Mouse (Mus musculus) limb, embryonic 14.5 days (tissue): Measurements from ENCODE around the gene Fbxl13. TPM values are rescaled to one million over a fixed set of nuclear protein-coding genes. Genes with fewer than 3 reads are reported as not detected.

Experiments used
- ATAC-seq: fragments of 200-750 bp; cut with Nextera tagmentation; 2 replicates; pipeline ENCODE4 v1.8.0; 2017; ENCODE audit warnings: low read depth, moderate number of reproducible peaks, moderate TSS enrichment; ENCODE audit not compliant: low FRiP score
- DNase-seq: peaks from one replicate; pipeline ENCODE4 v3.0.0-alpha.2; 2015; ENCODE audit warnings: low spot score
- H3K27ac ChIP-seq: fragments of 300-500 bp; sonication (generic); replicated peaks from 2 replicates; pipeline ENCODE4 v1.5.1; 2014; ENCODE audit warnings: low read depth, mild to moderate bottlenecking, low read length, moderate library complexity, mixed read lengths
- H3K27me3 ChIP-seq: fragments of 300-500 bp; sonication (generic); 2 replicates; pipeline ENCODE4 v1.6.1; 2014; ENCODE audit warnings: low read length, mixed read lengths; ENCODE audit not compliant: control insufficient read depth, insufficient read depth
- H3K36me3 ChIP-seq: fragments of 300-500 bp; sonication (generic); 2 replicates; pipeline ENCODE4 v1.6.1; 2014; ENCODE audit warnings: mild to moderate bottlenecking, low read length, moderate library complexity, mixed read lengths; ENCODE audit not compliant: control insufficient read depth, insufficient read depth
- H3K4me1 ChIP-seq: fragments of 300-500 bp; sonication (generic); 2 replicates; pipeline ENCODE4 v1.6.1; 2014; ENCODE audit warnings: antibody characterized with exemption, low read length, mixed read lengths; ENCODE audit not compliant: control insufficient read depth, insufficient read depth
- H3K4me2 ChIP-seq: fragments of 300-500 bp; sonication (generic); replicated peaks from 2 replicates; pipeline ENCODE4 v1.6.1; 2014; ENCODE audit warnings: low read depth, mild to moderate bottlenecking, low read length, moderate library complexity; ENCODE audit not compliant: severe bottlenecking
- H3K4me3 ChIP-seq: fragments of 300-500 bp; sonication (generic); replicated peaks from 2 replicates; pipeline ENCODE4 v1.5.1; 2014; ENCODE audit warnings: low read length
- H3K9ac ChIP-seq: fragments of 300-500 bp; sonication (generic); 2 replicates; pipeline ENCODE4 v1.6.1; 2014; ENCODE audit warnings: mild to moderate bottlenecking, low read depth, low read length, moderate library complexity; ENCODE audit not compliant: severe bottlenecking
- H3K9me3 ChIP-seq: fragments of 300-500 bp; sonication (generic); 2 replicates; pipeline ENCODE4 v1.6.1; 2016; ENCODE audit warnings: low read length; ENCODE audit not compliant: control insufficient read depth
- POLR2A ChIP-seq: fragments of 200-500 bp; IDR thresholded peaks from 2 replicates; pipeline ENCODE4 v1.8.0; 2012; ENCODE audit warnings: inconsistent platforms, mild to moderate bottlenecking, moderate library complexity, borderline replicate concordance; ENCODE audit not compliant: insufficient read depth, insufficient read length; ENCODE audit errors: extremely low read depth
- WGBS: fragments of 180-500 bp; shearing (Covaris S2); extraction: QIAGEN DNeasy Blood & Tissue Kit; methylation state at CpG from one replicate; pipeline ENCODE4 v1.1.7; 2014; 5-methylcytosine and 5-hydroxymethylcytosine counted together
- polyA plus RNA-seq, 2 experiments: library from polyadenylated mRNA; depleted of rRNA in 1 of 2; stranded (reverse) in 1 of 2; unstranded in 1 of 2; fragments of >200 nt; fragmentation: Nextera tagmentation in 1 of 2; extraction: Ambion mirVana in 1 of 2; gene quantifications; 2 replicates each; pipeline versions ENCODE4 v1.2.1 to v1.2.3; 2012 to 2014

The Fbxl13 gene
- polyA plus RNA-seq, 2 experiments: 0.15 to 0.25 TPM

GRCm38 (mm10) chr5:21592106-21592505, 53.3 kb downstream of the Fbxl13 start:
- H3K4me1 ChIP-seq: peaks cover 18% of the 10 kb centered on the region
- H3K9me3 ChIP-seq: no peaks in the 10 kb centered on the region
- no peaks in the 10 kb centered on the region for H3K27me3 ChIP-seq
- no peaks in the 10 kb centered on the region for H3K36me3 ChIP-seq
- ATAC-seq: peak; percentile 75
- H3K9ac ChIP-seq: no peak overlapping the region
- WGBS: 21% methylated on average over 2 of the region's 2 CpGs
- no peak overlapping the region for H3K4me3 ChIP-seq
- H3K27ac ChIP-seq: peak overlapping the region; percentile 58; the same call in 1 of the 2 replicates
- TF ChIP-seq POLR2A: no peak
- peak; percentile 69 for DNase-seq
- no peak overlapping the region for H3K4me2 ChIP-seq

GRCm38 (mm10) chr5:21588220-21588619, 57.2 kb downstream of the Fbxl13 start:
- H3K4me3 ChIP-seq: no peak overlapping the region
- H3K9me3 ChIP-seq: no peaks in the 10 kb centered on the region
- H3K9ac ChIP-seq: no peak overlapping the region
- DNase-seq (no peak), ATAC-seq (no peak)
- no peak overlapping the region for H3K27ac ChIP-seq
- no peak overlapping the region for H3K4me2 ChIP-seq
- no peaks in the 10 kb centered on the region for H3K36me3 ChIP-seq
- no peaks in the 10 kb centered on the region for H3K27me3 ChIP-seq
- WGBS: 64% methylated on average over 13 of the region's 13 CpGs
- TF ChIP-seq POLR2A: no peak
- H3K4me1 ChIP-seq: peaks cover 20% of the 10 kb centered on the region

GRCm38 (mm10) chr5:21587683-21588082, 57.8 kb downstream of the Fbxl13 start:
- no peaks in the 10 kb centered on the region for H3K27me3 ChIP-seq
- H3K27ac ChIP-seq: no peak overlapping the region
- no peak overlapping the region for H3K4me3 ChIP-seq
- H3K4me2 ChIP-seq: no peak overlapping the region
- no peak for TF ChIP-seq POLR2A
- no peaks in the 10 kb centered on the region for H3K9me3 ChIP-seq
- WGBS: 77% methylated on average over 7 of the region's 7 CpGs
- DNase-seq (no peak), ATAC-seq (no peak)
- no peaks in the 10 kb centered on the region for H3K36me3 ChIP-seq
- H3K9ac ChIP-seq: no peak overlapping the region
- peaks cover 15% of the 10 kb centered on the region for H3K4me1 ChIP-seq

GRCm38 (mm10) chr5:21586763-21587162, 58.7 kb downstream of the Fbxl13 start:
- DNase-seq (peak; percentile 37), ATAC-seq (no peak)
- no peaks in the 10 kb centered on the region for H3K27me3 ChIP-seq
- no peaks in the 10 kb centered on the region for H3K36me3 ChIP-seq
- H3K4me1 ChIP-seq: 0 out of 2 replicates have a peak, but pooled peaks cover 7% of the 10 kb centered on the region
- no peak overlapping the region for H3K4me3 ChIP-seq
- no peak overlapping the region for H3K4me2 ChIP-seq
- no peak overlapping the region for H3K9ac ChIP-seq
- WGBS: 53% methylated on average over 6 of the region's 6 CpGs
- no peaks in the 10 kb centered on the region for H3K9me3 ChIP-seq
- H3K27ac ChIP-seq: no peak overlapping the region
- no peak for TF ChIP-seq POLR2A

- H3K4me3 ChIP-seq: no peak overlapping the region
- H3K9me3 ChIP-seq: no peaks in the 10 kb centered on the region
- H3K4me2 ChIP-seq: no peak overlapping the region
- ATAC-seq (no peak), DNase-seq (no peak)
- peaks cover 12% of the 10 kb centered on the region for H3K36me3 ChIP-seq
- peaks cover 20% of the 10 kb centered on the region for H3K4me1 ChIP-seq
- TF ChIP-seq POLR2A: no peak
- no peak overlapping the region for H3K9ac ChIP-seq
- WGBS: 94% methylated on average over 3 of the region's 3 CpGs
- no peaks in the 10 kb centered on the region for H3K27me3 ChIP-seq
- no peak overlapping the region for H3K27ac ChIP-seq
Measured at GRCm38 (mm10) chr5:21578136-21578535, 67.3 kb downstream of the Fbxl13 start.

GRCm38 (mm10) chr5:21575210-21575550, 70.3 kb downstream of the Fbxl13 start:
- TF ChIP-seq POLR2A: no peak
- H3K27me3 ChIP-seq: no peaks in the 10 kb centered on the region
- no peak for ATAC-seq
- H3K4me3 ChIP-seq: no peak overlapping the region
- H3K36me3 ChIP-seq: peaks cover 26% of the 10 kb centered on the region
- no peaks in the 10 kb centered on the region for H3K9me3 ChIP-seq
- H3K9ac ChIP-seq: no peak overlapping the region
- no peak for DNase-seq
- 81% methylated on average over 13 of the region's 13 CpGs for WGBS
- H3K27ac ChIP-seq: no peak overlapping the region
- peaks cover 20% of the 10 kb centered on the region for H3K4me1 ChIP-seq
- no peak overlapping the region for H3K4me2 ChIP-seq
